11 mouse cellular contexts compared by ENCODE assay signal in genomic region chr1:159517647-159518046, GRCm38 (mm10). TPM values are rescaled to one million over a fixed set of nuclear protein-coding genes. Genes with fewer than 3 reads are reported as not detected.
A peak's percentile ranks its signal among the peaks of the same experiment; 100 is the strongest.
DNase-seq lines count a peak whose midpoint lies in the region; ATAC-seq and TF ChIP-seq lines count a peak whose summit lies in the region.
"Had no signal": no experiment of that assay in that cellular context is flagged by ENCODE, and none has a peak within 500 bp of the region (broad histone marks: within the 10 kb centered on the region; RNA-seq: fewer than 3 reads in every experiment).

No protein-coding gene starts in this region.

- H3K27me3 ChIP-seq in forebrain, embryonic 13.5 days: no peaks in the 10 kb centered on the region
- no peaks in the 10 kb centered on the region for H3K27me3 ChIP-seq in forebrain, embryonic 11.5 days (ENCODE audit: control insufficient read depth, insufficient read depth, low read length)
- H3K27me3 ChIP-seq in stomach, postnatal 0 days (ENCODE audit: control insufficient read depth, insufficient read depth, low read length): no peaks in the 10 kb centered on the region
- H3K27me3 ChIP-seq in lung, postnatal 0 days (replicated peaks; ENCODE audit: insufficient read depth, low read length): no peaks in the 10 kb centered on the region
- H3K27me3 ChIP-seq: midbrain, embryonic 13.5 days had no signal

- no peak for TF ChIP-seq EP300 in stomach, postnatal 0 days (optimal IDR thresholded peaks at IDR 0.05)
- TF ChIP-seq EP300 in lung, postnatal 0 days (IDR thresholded peaks at IDR 0.05): no peak

- no peak for TF ChIP-seq CTCF in stomach, postnatal 0 days (IDR thresholded peaks at IDR 0.05; ENCODE audit: low read depth)
- TF ChIP-seq CTCF in lung, postnatal 0 days (IDR thresholded peaks at IDR 0.05): no peak

- peak; percentile 43; the same call in 1 of the 2 replicates for ATAC-seq in forebrain, embryonic 13.5 days
- ATAC-seq in forebrain, embryonic 11.5 days (replicated peaks; ENCODE audit: low FRiP score): no peak
- ATAC-seq in stomach, postnatal 0 days (ENCODE audit: low FRiP score, low TSS enrichment): 0 out of 2 replicates have a peak, but pooled peaks have one; percentile 12
- no peak for ATAC-seq in lung, postnatal 0 days
- ATAC-seq: intestine, embryonic 16.5 days; midbrain, embryonic 13.5 days had no signal

- H3K9me3 ChIP-seq in forebrain, embryonic 13.5 days (replicated peaks): no peaks in the 10 kb centered on the region
- no peaks in the 10 kb centered on the region for H3K9me3 ChIP-seq in forebrain, embryonic 11.5 days (ENCODE audit: control insufficient read depth, low read length)
- H3K9me3 ChIP-seq in stomach, postnatal 0 days (ENCODE audit: control insufficient read depth, low read length): no peaks in the 10 kb centered on the region
- no peaks in the 10 kb centered on the region for H3K9me3 ChIP-seq in lung, postnatal 0 days (ENCODE audit: low read length)
- H3K9me3 ChIP-seq: midbrain, embryonic 13.5 days had no signal

- no peak overlapping the region for H3K4me3 ChIP-seq in forebrain, embryonic 13.5 days
- no peak overlapping the region for H3K4me3 ChIP-seq in forebrain, embryonic 11.5 days (ENCODE audit: low read depth, low read length)
- H3K4me3 ChIP-seq in stomach, postnatal 0 days (ENCODE audit: low read depth, low read length): no peak overlapping the region
- no peak overlapping the region for H3K4me3 ChIP-seq in lung, postnatal 0 days (ENCODE audit: low read depth, low read length)
- H3K4me3 ChIP-seq: midbrain, embryonic 13.5 days had no signal

- no peak for DNase-seq in forebrain, embryonic 11.5 days (ENCODE audit: low spot score)
- peak; percentile 62 for DNase-seq in right cerebral cortex, adult 18-20 months
- DNase-seq in right cerebral cortex, postnatal 4 days: no peak
- DNase-seq in heart, postnatal 25 days (ENCODE audit: low spot score): peak; percentile 2
- DNase-seq in stomach, postnatal 0 days (ENCODE audit: low spot score): no peak
- DNase-seq in cerebellum, postnatal 14 days: no peak
- DNase-seq in lung, postnatal 0 days (ENCODE audit: low spot score): no peak
- DNase-seq: lung, embryonic 14.5 days had no signal

- intact Hi-C loops in heart, postnatal 25 days (cut with DNase I): no loop called here

- no peak overlapping the region for H3K9ac ChIP-seq in forebrain, embryonic 13.5 days
- H3K9ac ChIP-seq in forebrain, embryonic 11.5 days (ENCODE audit: low read length): no peak overlapping the region
- H3K9ac ChIP-seq in stomach, postnatal 0 days (ENCODE audit: low read length): no peak overlapping the region
- H3K9ac ChIP-seq in lung, postnatal 0 days (replicated peaks; ENCODE audit: low read depth): no peak overlapping the region
- H3K9ac ChIP-seq: lung, embryonic 14.5 days; midbrain, embryonic 13.5 days had no signal

- H3K36me3 ChIP-seq in forebrain, embryonic 13.5 days (ENCODE audit: poor library complexity, severe bottlenecking): no peaks in the 10 kb centered on the region
- H3K36me3 ChIP-seq in forebrain, embryonic 11.5 days (ENCODE audit: control insufficient read depth, insufficient read depth, low read length): no peaks in the 10 kb centered on the region
- no peaks in the 10 kb centered on the region for H3K36me3 ChIP-seq in stomach, postnatal 0 days (ENCODE audit: control insufficient read depth, insufficient read depth, low read length)
- H3K36me3 ChIP-seq in lung, postnatal 0 days (ENCODE audit: insufficient read depth, low read length): no peaks in the 10 kb centered on the region
- H3K36me3 ChIP-seq: midbrain, embryonic 13.5 days had no signal

- H3K4me1 ChIP-seq in forebrain, embryonic 13.5 days: no peaks in the 10 kb centered on the region
- no peaks in the 10 kb centered on the region for H3K4me1 ChIP-seq in forebrain, embryonic 11.5 days (replicated peaks; ENCODE audit: control insufficient read depth, insufficient read depth, low read length)
- H3K4me1 ChIP-seq in stomach, postnatal 0 days (replicated peaks; ENCODE audit: control insufficient read depth, insufficient read depth): no peaks in the 10 kb centered on the region
- no peaks in the 10 kb centered on the region for H3K4me1 ChIP-seq in lung, postnatal 0 days (ENCODE audit: insufficient read depth, low read depth, low read length)
- H3K4me1 ChIP-seq: midbrain, embryonic 13.5 days had no signal

- no peak overlapping the region for H3K27ac ChIP-seq in forebrain, embryonic 13.5 days
- no peak overlapping the region for H3K27ac ChIP-seq in forebrain, embryonic 11.5 days (ENCODE audit: low read depth, low read length)
- H3K27ac ChIP-seq in stomach, postnatal 0 days (replicated peaks): no peak overlapping the region
- H3K27ac ChIP-seq in lung, postnatal 0 days (ENCODE audit: low read length): no peak overlapping the region
- H3K27ac ChIP-seq: midbrain, embryonic 13.5 days had no signal

- H3K4me2 ChIP-seq in forebrain, embryonic 13.5 days: no peak overlapping the region
- H3K4me2 ChIP-seq in forebrain, embryonic 11.5 days (ENCODE audit: low read depth, low read length, severe bottlenecking): no peak overlapping the region
- H3K4me2 ChIP-seq in stomach, postnatal 0 days (replicated peaks; ENCODE audit: low read depth): no peak overlapping the region
- H3K4me2 ChIP-seq in lung, postnatal 0 days (replicated peaks; ENCODE audit: low read depth, low read length): no peak overlapping the region
- H3K4me2 ChIP-seq: lung, embryonic 14.5 days; midbrain, embryonic 13.5 days had no signal

- WGBS in forebrain, embryonic 13.5 days: 37% methylated on average over 4 of the region's 4 CpGs
- WGBS in forebrain, embryonic 11.5 days: 33% methylated on average over 4 of the region's 4 CpGs
- WGBS in stomach, postnatal 0 days: 48% methylated on average over 4 of the region's 4 CpGs
- 53% methylated on average over 4 of the region's 4 CpGs for WGBS in lung, postnatal 0 days

RNA-seq across cellular contexts. Expression of gene Tnr, which starts 5.9 kb away (rescaled TPM):
- 1.6 and 2.0 TPM in 2 replicates for polyA plus RNA-seq in forebrain, embryonic 13.5 days (2015; fragmentation: Nextera tagmentation; extraction: Ambion mirVana)
- polyA plus RNA-seq in forebrain, embryonic 11.5 days (2014; fragmentation: Nextera tagmentation; extraction: Ambion mirVana): 0.19 and 0.77 TPM in 2 replicates
- total RNA-seq in heart, postnatal 25 days (2021): under 1 TPM; 0.21 to 0.28 TPM
- 0.10 and 0.30 TPM in 2 replicates for polyA plus RNA-seq in stomach, postnatal 0 days (2015; fragmentation: Nextera tagmentation; extraction: Ambion mirVana)
- polyA plus RNA-seq in lung, postnatal 0 days (2015; fragmentation: Nextera tagmentation; extraction: Ambion mirVana): not detected in 2 replicates
- polyA plus RNA-seq: lung, embryonic 14.5 days had no signal

Comparison
In these comparisons a context has a peak if more than half of its experiments do, and no peak if none do; other contexts are left out.
1. ATAC-seq: peak in forebrain, embryonic 13.5 days (single experiment) and stomach, postnatal 0 days (single experiment); none in forebrain, embryonic 11.5 days (single experiment) and lung, postnatal 0 days (single experiment).
2. DNase-seq: peak in right cerebral cortex, adult 18-20 months (single experiment) and heart, postnatal 25 days (single experiment); none in forebrain, embryonic 11.5 days (single experiment), right cerebral cortex, postnatal 4 days (single experiment), stomach, postnatal 0 days (single experiment), cerebellum, postnatal 14 days (0 of 2) and lung, postnatal 0 days (single experiment).